Mouse (Mus musculus): ENCODE data around the gene Arg1. TPM values are rescaled to one million over a fixed set of nuclear protein-coding genes. Genes with fewer than 3 reads are reported as not detected.

Gene Arg1
- total and polyA plus RNA-seq, 2 experiments from 2014 or later, result 0.73 to 2.1 TPM

DNA sequence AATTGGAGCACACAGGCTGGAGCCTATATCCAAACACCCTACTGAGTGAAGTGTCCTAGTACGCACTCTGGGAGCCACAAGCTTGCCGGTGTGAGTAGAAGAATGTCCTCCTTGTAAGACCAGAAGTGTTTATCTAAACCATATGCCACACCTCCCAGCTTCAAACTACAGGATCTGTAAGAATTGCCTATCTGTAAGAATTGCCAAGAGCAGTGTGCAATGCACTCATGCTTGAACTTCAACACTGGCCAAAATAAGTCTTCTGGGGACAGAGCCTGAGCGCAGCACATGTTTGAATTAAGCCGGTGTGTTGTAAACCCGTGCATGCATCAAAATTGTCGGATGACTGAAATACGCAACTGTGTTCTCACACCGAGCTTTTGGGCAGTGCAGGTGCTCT is 21.0 kb upstream of the Arg1 start:
- Histone ChIP-seq H3K9me3 (ENCODE audit: low read length) (no peaks in the 10 kb centered on the region), H3K4me2 (ENCODE audit: low read depth) (no peak overlapping the region), H3K27ac (ENCODE audit: low read depth, low read length) (no peak overlapping the region), H3K27me3 (ENCODE audit: insufficient read depth, low read length) (no peaks in the 10 kb centered on the region), H3K36me3 (ENCODE audit: insufficient read depth) (no peaks in the 10 kb centered on the region), H3K4me1 (ENCODE audit: insufficient read depth) (no peaks in the 10 kb centered on the region), H3K4me3 (ENCODE audit: low read depth, low read length) (no peak overlapping the region), H3K9ac (no peak overlapping the region)
- WGBS, result 91% methylated on average over 8 of the region's 8 CpGs
- ATAC-seq (no peak), DNase-seq (no peak)
- no peak for TF ChIP-seq CTCF (IDR thresholded peaks at IDR 0.05; ENCODE audit: low read depth)

DNA sequence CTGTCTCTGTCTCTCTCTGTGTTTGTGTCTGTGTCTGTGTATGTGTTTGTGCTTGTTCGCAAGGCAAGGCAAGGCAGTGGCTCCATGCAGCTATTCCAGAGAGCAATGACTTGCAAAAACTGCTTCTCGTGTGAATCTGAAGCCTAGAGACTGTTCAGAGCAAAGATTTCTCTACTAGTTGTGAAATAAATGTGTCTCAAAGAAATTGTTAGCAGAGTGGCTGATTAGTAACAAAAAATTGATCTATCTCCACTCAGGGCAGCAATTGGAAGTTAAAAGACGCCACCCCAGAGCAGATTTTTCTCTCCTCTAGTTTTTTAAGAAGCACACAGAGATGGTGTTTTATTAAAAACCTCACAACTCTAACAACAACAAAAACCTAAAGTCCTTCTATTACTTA is 20.6 kb upstream of the Arg1 start:
- Histone ChIP-seq H3K9ac (no peak overlapping the region), H3K36me3 (ENCODE audit: insufficient read depth) (no peaks in the 10 kb centered on the region), H3K27me3 (ENCODE audit: insufficient read depth, low read length) (no peaks in the 10 kb centered on the region), H3K9me3 (ENCODE audit: low read length) (no peaks in the 10 kb centered on the region), H3K4me3 (ENCODE audit: low read depth, low read length) (no peak overlapping the region), H3K4me2 (ENCODE audit: low read depth) (no peak overlapping the region), H3K4me1 (ENCODE audit: insufficient read depth) (no peaks in the 10 kb centered on the region), H3K27ac (ENCODE audit: low read depth, low read length) (no peak overlapping the region)
- TF ChIP-seq CTCF (IDR thresholded peaks at IDR 0.05; ENCODE audit: low read depth), result no peak
- no peak for ATAC-seq
- DNase-seq, result no peak
- WGBS, result 82% methylated on average over 3 of the region's 3 CpGs

DNA sequence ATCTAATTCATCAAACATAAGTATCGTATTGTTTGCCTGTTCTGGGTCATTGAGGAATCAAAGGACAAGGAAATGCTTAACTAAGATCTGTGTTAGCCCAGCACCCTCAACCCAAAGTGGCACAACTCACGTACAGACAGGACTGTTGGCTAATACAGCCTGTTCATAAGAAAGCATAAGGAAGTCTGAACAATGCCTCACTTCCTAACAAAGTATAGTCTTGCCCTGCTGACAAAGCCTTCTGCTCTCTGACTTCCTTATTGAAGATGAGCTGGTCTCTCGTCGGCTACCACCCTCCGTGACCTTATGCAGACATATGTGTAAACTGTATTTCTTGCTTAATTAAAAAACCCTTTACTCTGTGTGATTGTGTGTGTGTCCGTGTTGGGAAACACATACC is 2.9 kb upstream of the Arg1 start:
- ATAC-seq (no peak), DNase-seq (no peak)
- TF ChIP-seq CTCF (IDR thresholded peaks at IDR 0.05; ENCODE audit: low read depth), result no peak
- Histone ChIP-seq H3K36me3 (ENCODE audit: insufficient read depth) (no peaks in the 10 kb centered on the region), H3K4me2 (ENCODE audit: low read depth) (no peak overlapping the region), H3K9ac (no peak overlapping the region), H3K27ac (ENCODE audit: low read depth, low read length) (no peak overlapping the region), H3K4me1 (ENCODE audit: insufficient read depth) (0 out of 2 replicates have a peak, but pooled peaks cover 4% of the 10 kb centered on the region), H3K4me3 (ENCODE audit: low read depth, low read length) (no peak overlapping the region), H3K9me3 (ENCODE audit: low read length) (no peaks in the 10 kb centered on the region), H3K27me3 (ENCODE audit: insufficient read depth, low read length) (no peaks in the 10 kb centered on the region)
- 84% methylated on average over 6 of the region's 6 CpGs for WGBS

DNA sequence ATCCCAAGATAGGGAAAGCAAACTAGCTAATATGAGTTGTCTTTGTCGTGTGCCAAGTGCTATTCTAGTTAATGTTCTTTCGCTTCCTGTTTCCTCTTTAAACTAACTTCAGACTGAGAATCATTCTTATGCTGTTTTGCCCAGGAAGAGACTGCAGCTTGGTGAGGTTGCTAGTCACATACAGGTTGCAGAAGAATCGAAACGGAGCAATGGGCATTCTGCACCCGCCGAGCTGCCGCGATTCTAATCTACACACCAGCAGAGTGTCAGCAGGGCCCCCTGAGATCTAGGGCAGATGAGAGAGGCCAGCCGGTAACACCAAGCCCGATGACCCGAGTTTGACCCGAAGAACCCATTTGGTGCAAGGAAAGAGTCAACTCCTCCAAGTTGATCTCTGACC is 788 bp upstream of the Arg1 start:
- WGBS, result 61% methylated on average over 12 of the region's 12 CpGs
- no peaks in the 10 kb centered on the region for H3K27me3 ChIP-seq (ENCODE audit: insufficient read depth, low read length)
- H3K4me2 ChIP-seq (ENCODE audit: low read depth), result no peak overlapping the region
- H3K4me3 ChIP-seq (ENCODE audit: low read depth, low read length), result no peak overlapping the region
- H3K36me3 ChIP-seq (ENCODE audit: insufficient read depth), result no peaks in the 10 kb centered on the region
- DNase-seq, result no peak
- 0 out of 2 replicates have a peak, but pooled peaks cover 4% of the 10 kb centered on the region for H3K4me1 ChIP-seq (ENCODE audit: insufficient read depth)
- H3K9ac ChIP-seq, result no peak overlapping the region
- no peak overlapping the region for H3K27ac ChIP-seq (ENCODE audit: low read depth, low read length)
- no peaks in the 10 kb centered on the region for H3K9me3 ChIP-seq (ENCODE audit: low read length)
- TF ChIP-seq CTCF (IDR thresholded peaks at IDR 0.05; ENCODE audit: low read depth), result no peak
- ATAC-seq, result no peak

DNA sequence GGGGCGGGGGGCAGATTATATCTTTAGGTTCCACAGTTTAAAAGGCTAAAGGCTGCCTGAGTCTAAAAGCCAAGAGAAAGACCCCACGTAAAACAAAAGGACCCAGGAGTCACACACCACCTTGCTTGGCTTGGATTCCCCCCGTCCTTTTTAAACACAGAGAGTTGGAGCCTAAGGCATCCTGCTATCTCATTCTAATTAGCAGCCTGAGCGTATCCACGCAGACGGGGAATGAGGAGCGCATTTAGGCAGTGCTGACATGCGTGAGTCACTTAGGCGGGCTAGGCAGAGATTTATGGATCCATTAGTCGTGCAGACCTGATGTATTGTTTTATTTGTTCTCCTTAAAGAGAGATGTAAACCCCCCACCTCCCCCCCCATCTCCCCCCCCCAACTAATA is 904 bp downstream of the Arg1 start:
- WGBS, result 51% methylated on average over 10 of the region's 10 CpGs
- DNase-seq, result peak; percentile 11
- H3K4me2 ChIP-seq (ENCODE audit: low read depth), result no peak overlapping the region
- no peak overlapping the region for H3K4me3 ChIP-seq (ENCODE audit: low read depth, low read length)
- 0 out of 2 replicates have a peak, but pooled peaks cover 4% of the 10 kb centered on the region for H3K4me1 ChIP-seq (ENCODE audit: insufficient read depth)
- H3K27ac ChIP-seq (ENCODE audit: low read depth, low read length), result no peak overlapping the region
- no peak for TF ChIP-seq CTCF (IDR thresholded peaks at IDR 0.05; ENCODE audit: low read depth)
- no peaks in the 10 kb centered on the region for H3K27me3 ChIP-seq (ENCODE audit: insufficient read depth, low read length)
- no peak overlapping the region for H3K9ac ChIP-seq
- H3K36me3 ChIP-seq (ENCODE audit: insufficient read depth), result no peaks in the 10 kb centered on the region
- H3K9me3 ChIP-seq (ENCODE audit: low read length), result no peaks in the 10 kb centered on the region
- ATAC-seq, result peak; percentile 78

DNA sequence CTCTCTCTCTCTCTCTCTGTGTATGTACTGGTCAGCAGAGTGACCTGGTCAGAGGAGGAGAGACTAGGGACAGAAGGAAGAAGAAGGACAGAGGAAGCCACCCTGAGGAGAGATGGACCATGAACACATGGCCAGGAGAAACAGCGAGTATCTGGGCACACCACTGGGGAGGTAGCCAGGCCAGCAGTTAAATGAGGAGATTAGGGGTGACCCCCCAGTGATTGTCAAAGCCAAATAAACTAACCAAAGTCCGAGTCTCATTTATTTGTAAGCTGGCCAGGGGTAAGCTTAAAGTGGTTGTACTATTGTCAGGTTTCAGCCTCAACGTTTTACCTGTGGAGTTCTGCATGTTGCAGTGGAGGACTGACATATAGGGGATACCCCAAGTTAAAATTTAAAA is 3.0 kb downstream of the Arg1 start:
- DNase-seq (no peak), ATAC-seq (no peak)
- no peaks in the 10 kb centered on the region for H3K36me3 ChIP-seq (ENCODE audit: insufficient read depth)
- H3K4me2 ChIP-seq (ENCODE audit: low read depth), result no peak overlapping the region
- no peak for TF ChIP-seq CTCF (IDR thresholded peaks at IDR 0.05; ENCODE audit: low read depth)
- no peak overlapping the region for H3K4me3 ChIP-seq (ENCODE audit: low read depth, low read length)
- H3K27me3 ChIP-seq (ENCODE audit: insufficient read depth, low read length), result no peaks in the 10 kb centered on the region
- no peak overlapping the region for H3K9ac ChIP-seq
- no peak overlapping the region for H3K27ac ChIP-seq (ENCODE audit: low read depth, low read length)
- H3K4me1 ChIP-seq (ENCODE audit: insufficient read depth), result 0 out of 2 replicates have a peak, but pooled peaks cover 4% of the 10 kb centered on the region
- WGBS, result 67% methylated on average over 3 of the region's 3 CpGs
- no peaks in the 10 kb centered on the region for H3K9me3 ChIP-seq (ENCODE audit: low read length)

DNA sequence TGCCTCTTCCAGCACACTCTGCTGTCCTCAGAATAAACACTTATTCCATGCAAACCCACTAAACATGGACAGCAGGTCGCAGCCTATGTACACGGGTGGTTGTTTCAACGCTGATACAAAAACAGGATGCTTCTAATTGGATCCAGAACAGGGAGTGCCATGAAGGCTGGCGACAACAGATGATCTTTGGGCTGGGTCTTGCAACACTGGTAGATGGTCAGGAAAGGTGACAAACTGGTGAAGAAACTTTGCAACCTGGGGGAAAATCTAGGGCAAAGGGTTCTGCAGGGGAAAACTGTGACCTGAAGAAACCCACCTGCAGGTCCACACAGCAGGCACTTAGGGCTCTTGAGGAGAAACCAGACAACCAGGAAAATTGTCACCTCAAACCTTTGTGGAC is 4.3 kb downstream of the Arg1 start:
- TF ChIP-seq CTCF (IDR thresholded peaks at IDR 0.05; ENCODE audit: low read depth), result no peak
- 95% methylated on average over 4 of the region's 4 CpGs for WGBS
- H3K27me3 ChIP-seq (ENCODE audit: insufficient read depth, low read length), result no peaks in the 10 kb centered on the region
- no peak overlapping the region for H3K4me3 ChIP-seq (ENCODE audit: low read depth, low read length)
- no peak overlapping the region for H3K4me2 ChIP-seq (ENCODE audit: low read depth)
- H3K36me3 ChIP-seq (ENCODE audit: insufficient read depth), result peaks cover 8% of the 10 kb centered on the region; the same call in 1 of the 2 replicates
- H3K27ac ChIP-seq (ENCODE audit: low read depth, low read length), result no peak overlapping the region
- 0 out of 2 replicates have a peak, but pooled peaks cover 4% of the 10 kb centered on the region for H3K4me1 ChIP-seq (ENCODE audit: insufficient read depth)
- H3K9me3 ChIP-seq (ENCODE audit: low read length), result no peaks in the 10 kb centered on the region
- ATAC-seq (no peak), DNase-seq (no peak)
- no peak overlapping the region for H3K9ac ChIP-seq

DNA sequence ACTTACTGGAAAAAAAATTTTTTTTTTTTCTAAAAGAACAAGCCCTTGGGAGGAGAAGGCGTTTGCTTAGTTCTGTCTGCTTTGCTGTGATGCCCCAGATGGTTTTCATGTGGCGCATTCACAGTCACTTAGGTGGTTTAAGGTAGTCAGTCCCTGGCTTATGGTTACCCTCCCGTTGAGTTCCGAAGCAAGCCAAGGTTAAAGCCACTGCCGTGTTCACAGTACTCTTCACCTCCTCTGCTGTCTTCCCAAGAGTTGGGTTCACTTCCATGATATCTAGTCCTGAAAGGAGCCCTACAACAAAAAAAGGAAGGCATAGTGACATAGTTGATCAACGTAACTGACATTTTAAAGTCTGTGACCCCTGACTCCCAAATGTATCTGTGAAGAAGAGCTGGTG is 11.8 kb downstream of the Arg1 start:
- Histone ChIP-seq H3K27me3 (ENCODE audit: insufficient read depth, low read length) (no peaks in the 10 kb centered on the region), H3K9me3 (ENCODE audit: low read length) (no peaks in the 10 kb centered on the region), H3K4me1 (ENCODE audit: insufficient read depth) (no peaks in the 10 kb centered on the region), H3K27ac (ENCODE audit: low read depth, low read length) (no peak overlapping the region), H3K9ac (no peak overlapping the region), H3K4me2 (ENCODE audit: low read depth) (no peak overlapping the region), H3K4me3 (ENCODE audit: low read depth, low read length) (no peak overlapping the region), H3K36me3 (ENCODE audit: insufficient read depth) (peaks cover 50% of the 10 kb centered on the region)
- DNase-seq, result no peak
- TF ChIP-seq CTCF (IDR thresholded peaks at IDR 0.05; ENCODE audit: low read depth), result no peak
- 94% methylated on average over 6 of the region's 6 CpGs for WGBS
- ATAC-seq, result no peak

Data from forebrain, postnatal 0 days (tissue).